Comparison of ENCODE assay signal across 17 mouse cellular contexts in the genomic region with DNA sequence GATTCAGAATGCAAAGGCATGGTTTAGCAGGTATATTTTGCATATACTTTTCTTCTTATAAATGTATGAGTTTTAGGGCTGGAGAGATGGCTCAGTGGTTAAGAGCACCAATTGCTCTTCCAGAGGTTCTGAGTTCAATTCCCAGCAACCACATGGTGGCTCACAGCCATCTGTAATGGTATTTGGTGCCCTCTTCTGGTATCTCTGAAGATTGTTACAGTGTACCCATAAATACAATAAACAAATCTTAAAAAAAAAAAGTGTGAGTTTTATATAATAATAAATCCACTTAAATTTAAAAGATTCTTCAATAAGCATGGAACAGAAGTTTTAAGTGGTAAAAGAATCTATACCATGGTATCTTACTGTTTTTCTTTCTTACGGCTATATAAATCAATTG. TPM values are rescaled to one million over a fixed set of nuclear protein-coding genes. Genes with fewer than 3 reads are reported as not detected.
DNase-seq lines count a peak whose midpoint lies in the region; ATAC-seq and TF ChIP-seq lines count a peak whose summit lies in the region.
"Had no signal": no experiment of that assay in that cellular context is flagged by ENCODE, and none has a peak within 500 bp of the region (broad histone marks: within the 10 kb centered on the region; RNA-seq: fewer than 3 reads in every experiment).

No protein-coding gene starts in this region.

- H3K4me2 ChIP-seq in midbrain, postnatal 0 days (ENCODE audit: low read depth, low read length, poor library complexity, severe bottlenecking), result no peak overlapping the region
- no peak overlapping the region for H3K4me2 ChIP-seq in midbrain, embryonic 15.5 days
- H3K4me2 ChIP-seq in stomach, postnatal 0 days (replicated peaks; ENCODE audit: low read depth), result no peak overlapping the region
- H3K4me2 ChIP-seq: hindbrain, embryonic 13.5 days; limb, embryonic 13.5 days had no signal

- no peak overlapping the region for H3K4me3 ChIP-seq in heart, adult 2 months
- H3K4me3 ChIP-seq in midbrain, postnatal 0 days (ENCODE audit: low read depth, low read length), result no peak overlapping the region
- H3K4me3 ChIP-seq in midbrain, embryonic 15.5 days, result no peak overlapping the region
- no peak overlapping the region for H3K4me3 ChIP-seq in MEL (ENCODE audit: control insufficient read depth in 1 of 2, insufficient read depth in 1 of 2, low read depth in 2 of 2, low read length in 2 of 2)
- H3K4me3 ChIP-seq in stomach, postnatal 0 days (ENCODE audit: low read depth, low read length), result no peak overlapping the region
- H3K4me3 ChIP-seq: forebrain, embryonic 10.5 days; hindbrain, embryonic 13.5 days; limb, embryonic 13.5 days; megakaryocyte, embryonic 14.5 days had no signal

- H3K79me2 ChIP-seq in heart, adult 2 months (replicated peaks; ENCODE audit: control insufficient read depth, insufficient read depth, low read length), result peaks cover 2% of the 10 kb centered on the region; the same call in 1 of the 2 replicates
- no peaks in the 10 kb centered on the region for H3K79me2 ChIP-seq in MEL (ENCODE audit: control insufficient read depth, insufficient read depth, low read length, poor library complexity)

- H3K9ac ChIP-seq in heart, adult 2 months (ENCODE audit: low read depth, low read length), result no peak overlapping the region
- no peak overlapping the region for H3K9ac ChIP-seq in midbrain, postnatal 0 days (replicated peaks; ENCODE audit: low read length, poor library complexity, severe bottlenecking)
- no peak overlapping the region for H3K9ac ChIP-seq in midbrain, embryonic 15.5 days
- no peak overlapping the region for H3K9ac ChIP-seq in MEL (ENCODE audit: control insufficient read depth, low read depth, low read length, poor library complexity, severe bottlenecking)
- no peak overlapping the region for H3K9ac ChIP-seq in stomach, postnatal 0 days (ENCODE audit: low read length)
- H3K9ac ChIP-seq: hindbrain, embryonic 13.5 days; limb, embryonic 13.5 days had no signal

- H3K4me1 ChIP-seq in heart, adult 2 months (ENCODE audit: control insufficient read depth, insufficient read depth, low read length), result no peaks in the 10 kb centered on the region
- no peaks in the 10 kb centered on the region for H3K4me1 ChIP-seq in midbrain, postnatal 0 days (ENCODE audit: insufficient read depth, low read length)
- no peaks in the 10 kb centered on the region for H3K4me1 ChIP-seq in midbrain, embryonic 15.5 days
- H3K4me1 ChIP-seq in MEL (ENCODE audit: control insufficient read depth in 1 of 2, insufficient read depth in 2 of 2, low read length in 2 of 2), result no peaks in the 10 kb centered on the region; a peak in 1 of 4 replicates
- no peaks in the 10 kb centered on the region for H3K4me1 ChIP-seq in stomach, postnatal 0 days (replicated peaks; ENCODE audit: control insufficient read depth, insufficient read depth)
- H3K4me1 ChIP-seq: forebrain, embryonic 10.5 days; hindbrain, embryonic 13.5 days; limb, embryonic 13.5 days; megakaryocyte, embryonic 14.5 days had no signal

- DNase-seq in heart, adult 2 months, result no peak
- DNase-seq in heart, adult 11 months, result no peak
- DNase-seq in midbrain, postnatal 0 days (ENCODE audit: low spot score), result no peak
- DNase-seq in MEL (ENCODE audit: low read depth, low spot score), result peak; percentile 53
- DNase-seq in stomach, postnatal 0 days (ENCODE audit: low spot score), result no peak
- DNase-seq in cerebellum, adult 8-10 months, result no peak
- DNase-seq in thymus, postnatal 14 days, result no peak
- DNase-seq: adrenal gland, postnatal 10 days; cerebellum, adult 2 months; heart, adult 18-20 months; kidney, adult 18-20 months; spleen, adult 18-20 months had no signal

- no peak for TF ChIP-seq EP300 in heart, adult 2 months (IDR thresholded peaks at IDR 0.05; ENCODE audit: insufficient read depth, low read depth, low read length)
- TF ChIP-seq EP300 in MEL (IDR thresholded peaks at IDR 0.05; ENCODE audit: low read depth in 1 of 2, low read length in 2 of 2), result no peak
- TF ChIP-seq EP300 in stomach, postnatal 0 days (optimal IDR thresholded peaks at IDR 0.05), result no peak

- 0 out of 2 replicates have a peak, but pooled peaks cover 2% of the 10 kb centered on the region for H3K36me3 ChIP-seq in heart, adult 2 months (ENCODE audit: control insufficient read depth, insufficient read depth, low read length)
- H3K36me3 ChIP-seq in midbrain, postnatal 0 days (ENCODE audit: insufficient read depth, low read length), result peaks cover 13% of the 10 kb centered on the region; the same call in 1 of the 2 replicates
- peaks cover 4% of the 10 kb centered on the region; the same call in 1 of the 2 replicates for H3K36me3 ChIP-seq in midbrain, embryonic 15.5 days (replicated peaks)
- no peaks in the 10 kb centered on the region; a peak in 1 of 4 replicates for H3K36me3 ChIP-seq in MEL (ENCODE audit: control insufficient read depth in 1 of 2, insufficient read depth in 2 of 2, low read length in 2 of 2)
- H3K36me3 ChIP-seq in stomach, postnatal 0 days (ENCODE audit: control insufficient read depth, insufficient read depth, low read length), result 0 out of 2 replicates have a peak, but pooled peaks cover 2% of the 10 kb centered on the region

- ATAC-seq in midbrain, postnatal 0 days (ENCODE audit: low FRiP score), result no peak
- no peak for ATAC-seq in midbrain, embryonic 15.5 days (replicated peaks)
- no peak for ATAC-seq in stomach, postnatal 0 days (ENCODE audit: low FRiP score, low TSS enrichment)

- WGBS in heart, adult 2 months, result 97% methylated on average over 1 of the region's 1 CpGs
- WGBS in midbrain, postnatal 0 days, result 100% methylated on average over 1 of the region's 1 CpGs
- WGBS in midbrain, embryonic 15.5 days, result 91% methylated on average over 1 of the region's 1 CpGs
- 96% methylated on average over 1 of the region's 1 CpGs for WGBS in stomach, postnatal 0 days

- peak; percentile 52 for TF ChIP-seq CTCF in heart, adult 2 months (IDR thresholded peaks at IDR 0.05)
- peak; percentile 24; the same call in 1 of the 2 replicates for TF ChIP-seq CTCF in midbrain, postnatal 0 days (IDR thresholded peaks at IDR 0.05)
- peak; percentile 12 to 63 (median 14); a peak in 3 of 6 replicates for TF ChIP-seq CTCF in MEL (IDR thresholded peaks at IDR 0.05 in 2 of 3, conservative IDR thresholded peaks at IDR 0.05 in 1 of 3; ENCODE audit: control insufficient read depth in 1 of 3, insufficient read depth in 1 of 3, low read depth in 2 of 3, low read length in 3 of 3, poor library complexity in 1 of 3, severe bottlenecking in 1 of 3)
- peak; percentile 44 for TF ChIP-seq CTCF in stomach, postnatal 0 days (IDR thresholded peaks at IDR 0.05; ENCODE audit: low read depth)

- intact Hi-C loops in heart, adult 2 months (cut with DNase I), result no loop called here

- no peak for TF ChIP-seq POLR2A in heart, adult 2 months (IDR thresholded peaks at IDR 0.05; ENCODE audit: insufficient read depth, low read depth, low read length)
- no peak for TF ChIP-seq POLR2A in MEL (IDR thresholded peaks at IDR 0.05; ENCODE audit: control insufficient read depth in 1 of 2, insufficient read depth in 1 of 2, low read depth in 1 of 2, low read length in 2 of 2, poor library complexity in 1 of 2)

- TF ChIP-seq RAD21 in MEL (IDR thresholded peaks at IDR 0.05; ENCODE audit: low read depth, low read length), result peak; percentile 58

- H3K27ac ChIP-seq in heart, adult 2 months, result no peak overlapping the region
- H3K27ac ChIP-seq in midbrain, postnatal 0 days (ENCODE audit: low read depth, low read length), result no peak overlapping the region
- no peak overlapping the region for H3K27ac ChIP-seq in midbrain, embryonic 15.5 days
- no peak overlapping the region for H3K27ac ChIP-seq in MEL (ENCODE audit: control insufficient read depth, low read depth, low read length)
- H3K27ac ChIP-seq in stomach, postnatal 0 days (replicated peaks), result no peak overlapping the region
- H3K27ac ChIP-seq: forebrain, embryonic 10.5 days; hindbrain, embryonic 13.5 days; limb, embryonic 13.5 days had no signal

- H3K27me3 ChIP-seq in heart, adult 2 months (ENCODE audit: control insufficient read depth, insufficient read depth, low read length), result no peaks in the 10 kb centered on the region
- no peaks in the 10 kb centered on the region for H3K27me3 ChIP-seq in midbrain, postnatal 0 days (ENCODE audit: insufficient read depth, low read length)
- no peaks in the 10 kb centered on the region for H3K27me3 ChIP-seq in midbrain, embryonic 15.5 days (replicated peaks)
- H3K27me3 ChIP-seq in MEL (ENCODE audit: control insufficient read depth in 1 of 2, insufficient read depth in 2 of 2, low read length in 2 of 2), result no peaks in the 10 kb centered on the region
- no peaks in the 10 kb centered on the region for H3K27me3 ChIP-seq in stomach, postnatal 0 days (ENCODE audit: control insufficient read depth, insufficient read depth, low read length)
- H3K27me3 ChIP-seq: hindbrain, embryonic 13.5 days; limb, embryonic 13.5 days; megakaryocyte, embryonic 14.5 days had no signal

- no peaks in the 10 kb centered on the region for H3K9me3 ChIP-seq in midbrain, postnatal 0 days (ENCODE audit: low read length)
- H3K9me3 ChIP-seq in midbrain, embryonic 15.5 days, result no peaks in the 10 kb centered on the region
- no peaks in the 10 kb centered on the region for H3K9me3 ChIP-seq in MEL (replicated peaks; ENCODE audit: insufficient read depth, low read length)
- no peaks in the 10 kb centered on the region for H3K9me3 ChIP-seq in stomach, postnatal 0 days (ENCODE audit: control insufficient read depth, low read length)
- H3K9me3 ChIP-seq: forebrain, embryonic 10.5 days; hindbrain, embryonic 13.5 days; limb, embryonic 13.5 days; megakaryocyte, embryonic 14.5 days had no signal

RNA-seq across cellular contexts. Expression of a gene that starts 6.1 kb away (rescaled TPM):
- 10 to 100 TPM; 11.9 to 13.9 TPM for total RNA-seq in heart, adult 2 months (2021)
- 5.8 and 8.1 TPM in 2 replicates for polyA plus RNA-seq in heart, adult 2 months (2012; rRNA removed)
- total RNA-seq in midbrain, postnatal 0 days (2014; rRNA removed), result 14.4 and 20.0 TPM in 2 replicates
- 46.4 and 47.6 TPM in 2 replicates for polyA plus RNA-seq in midbrain, postnatal 0 days (2015; fragmentation: Nextera tagmentation; extraction: Ambion mirVana)
- polyA plus RNA-seq in midbrain, embryonic 15.5 days (2015; fragmentation: Nextera tagmentation; extraction: Ambion mirVana), result 44.7 and 49.2 TPM in 2 replicates
- total RNA-seq in MEL (2012; rRNA removed), result 94.4 and 99.1 TPM in 2 replicates
- polyA plus RNA-seq in MEL (2012; ENCODE audit: insufficient read depth in 1 of 2, insufficient read length in 2 of 2, low read depth in 1 of 2, low replicate concordance in 2 of 2, missing spikeins in 1 of 2), result 100 to 1,000 TPM in 1 of 2 experiments, 10 to 100 TPM in 1; 82.7 to 420 TPM
- polyA plus RNA-seq in stomach, postnatal 0 days (2015; fragmentation: Nextera tagmentation; extraction: Ambion mirVana), result 20.9 and 23.5 TPM in 2 replicates

RNA-seq across cellular contexts. Expression of a gene that starts 6.5 kb away (rescaled TPM):
- 1 to 10 TPM; 6.8 to 7.3 TPM for total RNA-seq in heart, adult 2 months (2021)
- polyA plus RNA-seq in heart, adult 2 months (2012; rRNA removed), result 1.8 and 5.4 TPM in 2 replicates
- total RNA-seq in midbrain, postnatal 0 days (2014; rRNA removed), result 19.0 and 23.4 TPM in 2 replicates
- polyA plus RNA-seq in midbrain, postnatal 0 days (2015; fragmentation: Nextera tagmentation; extraction: Ambion mirVana), result 8.0 and 8.4 TPM in 2 replicates
- polyA plus RNA-seq in midbrain, embryonic 15.5 days (2015; fragmentation: Nextera tagmentation; extraction: Ambion mirVana), result 9.8 and 10.0 TPM in 2 replicates
- total RNA-seq in MEL (2012; rRNA removed), result 3.7 and 3.9 TPM in 2 replicates
- 1 to 10 TPM in 1 of 2 experiments, not detected in 1; 6.1 TPM for polyA plus RNA-seq in MEL (2012; ENCODE audit: insufficient read depth in 1 of 2, insufficient read length in 2 of 2, low read depth in 1 of 2, low replicate concordance in 2 of 2, missing spikeins in 1 of 2)
- 2.5 and 2.8 TPM in 2 replicates for polyA plus RNA-seq in stomach, postnatal 0 days (2015; fragmentation: Nextera tagmentation; extraction: Ambion mirVana)
